Mouse (Mus musculus): Measurements from ENCODE around the gene Slc48a1.

- TF ChIP-seq POLR2A (IDR thresholded peaks at IDR 0.05; ENCODE audit: insufficient read depth, low read depth, low read length) (no peak), CTCF (IDR thresholded peaks at IDR 0.05; ENCODE audit: insufficient read depth, low read depth, low read length) (no peak)
Observed at GRCm38 (mm10) chr15:97738923-97739322, 39.4 kb upstream of the Slc48a1 start.
